Mouse (Mus musculus): ENCODE measurements around the gene 4930572O03Rik. TPM values are rescaled to one million over a fixed set of nuclear protein-coding genes. Genes with fewer than 3 reads are reported as not detected.
"Not testable (repeated sequence)": the region's sequence is repeated elsewhere in the genome, so short reads cannot be mapped to it uniquely, and the experiment has no call there.

The 4930572O03Rik gene
- polyA plus RNA-seq, 1 experiment, result not detected

- not testable (repeated sequence) for H3K79me3 ChIP-seq (ENCODE audit: low read depth); H3K27me3 ChIP-seq (ENCODE audit: control insufficient read depth, insufficient read depth, insufficient read length); H3ac ChIP-seq (ENCODE audit: control insufficient read depth, insufficient read length, low read depth); H3K4me3 ChIP-seq (ENCODE audit: insufficient read depth, poor library complexity, severe bottlenecking); H3K36me3 ChIP-seq (ENCODE audit: control insufficient read depth, insufficient read depth); H3K79me2 ChIP-seq (ENCODE audit: control insufficient read depth, insufficient read depth)
These were observed 17.8 kb upstream of the 4930572O03Rik start for GRCm38 (mm10) chr5:15674429-15675244.

GRCm38 (mm10) chr5:15673989-15674388 lies 17.1 kb upstream of the 4930572O03Rik start:
- H3K79me2 ChIP-seq (ENCODE audit: control insufficient read depth, insufficient read depth); H3K27me3 ChIP-seq (ENCODE audit: control insufficient read depth, insufficient read depth, insufficient read length); H3K79me3 ChIP-seq (ENCODE audit: low read depth); H3K4me3 ChIP-seq (ENCODE audit: insufficient read depth, poor library complexity, severe bottlenecking); H3K36me3 ChIP-seq (ENCODE audit: control insufficient read depth, insufficient read depth); H3ac ChIP-seq (ENCODE audit: control insufficient read depth, insufficient read length, low read depth): not testable (repeated sequence)

GRCm38 (mm10) chr5:15670789-15671188 lies 13.9 kb upstream of the 4930572O03Rik start:
- H3K79me3 ChIP-seq (ENCODE audit: low read depth); H3K36me3 ChIP-seq (ENCODE audit: control insufficient read depth, insufficient read depth); H3K4me3 ChIP-seq (ENCODE audit: insufficient read depth, poor library complexity, severe bottlenecking); H3ac ChIP-seq (ENCODE audit: control insufficient read depth, insufficient read length, low read depth); H3K79me2 ChIP-seq (ENCODE audit: control insufficient read depth, insufficient read depth); H3K27me3 ChIP-seq (ENCODE audit: control insufficient read depth, insufficient read depth, insufficient read length): not testable (repeated sequence)

- H3ac ChIP-seq (ENCODE audit: control insufficient read depth, insufficient read length, low read depth); H3K79me3 ChIP-seq (ENCODE audit: low read depth): not testable (repeated sequence)
These were observed 7.0 kb upstream of the 4930572O03Rik start for GRCm38 (mm10) chr5:15663847-15664246.

GRCm38 (mm10) chr5:15652334-15652733 lies 4.5 kb downstream of the 4930572O03Rik start:
- H3K79me3 ChIP-seq (ENCODE audit: low read depth); H3ac ChIP-seq (ENCODE audit: control insufficient read depth, insufficient read length, low read depth); H3K79me2 ChIP-seq (ENCODE audit: control insufficient read depth, insufficient read depth); H3K27me3 ChIP-seq (ENCODE audit: control insufficient read depth, insufficient read depth, insufficient read length); H3K36me3 ChIP-seq (ENCODE audit: control insufficient read depth, insufficient read depth); H3K4me3 ChIP-seq (ENCODE audit: insufficient read depth, poor library complexity, severe bottlenecking): not testable (repeated sequence)

More at GRCm38 (mm10) chr5:15663847-15664246, 7.0 kb upstream of the 4930572O03Rik start:
- not testable (repeated sequence) for H3K27me3 ChIP-seq (ENCODE audit: control insufficient read depth, insufficient read depth, insufficient read length); H3K79me2 ChIP-seq (ENCODE audit: control insufficient read depth, insufficient read depth); H3K36me3 ChIP-seq (ENCODE audit: control insufficient read depth, insufficient read depth); H3K4me3 ChIP-seq (ENCODE audit: insufficient read depth, poor library complexity, severe bottlenecking)

- not testable (repeated sequence) for H3K36me3 ChIP-seq (ENCODE audit: control insufficient read depth, insufficient read depth); H3ac ChIP-seq (ENCODE audit: control insufficient read depth, insufficient read length, low read depth)
These were observed 11.2 kb downstream of the 4930572O03Rik start for GRCm38 (mm10) chr5:15645707-15646106.

GRCm38 (mm10) chr5:15637637-15638036 lies 19.2 kb downstream of the 4930572O03Rik start:
- not testable (repeated sequence) for H3K4me3 ChIP-seq (ENCODE audit: insufficient read depth, poor library complexity, severe bottlenecking); H3K79me2 ChIP-seq (ENCODE audit: control insufficient read depth, insufficient read depth); H3K36me3 ChIP-seq (ENCODE audit: control insufficient read depth, insufficient read depth); H3K27me3 ChIP-seq (ENCODE audit: control insufficient read depth, insufficient read depth, insufficient read length); H3ac ChIP-seq (ENCODE audit: control insufficient read depth, insufficient read length, low read depth); H3K79me3 ChIP-seq (ENCODE audit: low read depth)

More at GRCm38 (mm10) chr5:15645707-15646106, 11.2 kb downstream of the 4930572O03Rik start:
- not testable (repeated sequence) for H3K4me3 ChIP-seq (ENCODE audit: insufficient read depth, poor library complexity, severe bottlenecking); H3K79me2 ChIP-seq (ENCODE audit: control insufficient read depth, insufficient read depth); H3K27me3 ChIP-seq (ENCODE audit: control insufficient read depth, insufficient read depth, insufficient read length); H3K79me3 ChIP-seq (ENCODE audit: low read depth)

GRCm38 (mm10) chr5:15630068-15630467 lies 26.8 kb downstream of the 4930572O03Rik start:
- H3K79me3 ChIP-seq (ENCODE audit: low read depth); H3K79me2 ChIP-seq (ENCODE audit: control insufficient read depth, insufficient read depth); H3K27me3 ChIP-seq (ENCODE audit: control insufficient read depth, insufficient read depth, insufficient read length); H3K36me3 ChIP-seq (ENCODE audit: control insufficient read depth, insufficient read depth); H3ac ChIP-seq (ENCODE audit: control insufficient read depth, insufficient read length, low read depth); H3K4me3 ChIP-seq (ENCODE audit: insufficient read depth, poor library complexity, severe bottlenecking): not testable (repeated sequence)

GRCm38 (mm10) chr5:15628136-15628535 lies 28.7 kb downstream of the 4930572O03Rik start:
- not testable (repeated sequence) for H3K27me3 ChIP-seq (ENCODE audit: control insufficient read depth, insufficient read depth, insufficient read length); H3K79me3 ChIP-seq (ENCODE audit: low read depth); H3ac ChIP-seq (ENCODE audit: control insufficient read depth, insufficient read length, low read depth); H3K4me3 ChIP-seq (ENCODE audit: insufficient read depth, poor library complexity, severe bottlenecking); H3K79me2 ChIP-seq (ENCODE audit: control insufficient read depth, insufficient read depth); H3K36me3 ChIP-seq (ENCODE audit: control insufficient read depth, insufficient read depth)

- not testable (repeated sequence) for H3K4me3 ChIP-seq (ENCODE audit: insufficient read depth, poor library complexity, severe bottlenecking); H3ac ChIP-seq (ENCODE audit: control insufficient read depth, insufficient read length, low read depth); H3K27me3 ChIP-seq (ENCODE audit: control insufficient read depth, insufficient read depth, insufficient read length); H3K36me3 ChIP-seq (ENCODE audit: control insufficient read depth, insufficient read depth); H3K79me3 ChIP-seq (ENCODE audit: low read depth); H3K79me2 ChIP-seq (ENCODE audit: control insufficient read depth, insufficient read depth)
These were observed 38.1 kb downstream of the 4930572O03Rik start, which contains the start of gene Speer4d for GRCm38 (mm10) chr5:15618764-15619163. Gene Speer4d, plus strand, starts transcription at chr5:15619064.

- not testable (repeated sequence) for H3ac ChIP-seq (ENCODE audit: control insufficient read depth, insufficient read length, low read depth); H3K4me3 ChIP-seq (ENCODE audit: insufficient read depth, poor library complexity, severe bottlenecking); H3K79me3 ChIP-seq (ENCODE audit: low read depth); H3K79me2 ChIP-seq (ENCODE audit: control insufficient read depth, insufficient read depth); H3K36me3 ChIP-seq (ENCODE audit: control insufficient read depth, insufficient read depth); H3K27me3 ChIP-seq (ENCODE audit: control insufficient read depth, insufficient read depth, insufficient read length)
These were observed 40.7 kb downstream of the 4930572O03Rik start for GRCm38 (mm10) chr5:15616195-15616594.

- not testable (repeated sequence) for H3K36me3 ChIP-seq (ENCODE audit: control insufficient read depth, insufficient read depth); H3K79me2 ChIP-seq (ENCODE audit: control insufficient read depth, insufficient read depth); H3K79me3 ChIP-seq (ENCODE audit: low read depth); H3ac ChIP-seq (ENCODE audit: control insufficient read depth, insufficient read length, low read depth); H3K27me3 ChIP-seq (ENCODE audit: control insufficient read depth, insufficient read depth, insufficient read length); H3K4me3 ChIP-seq (ENCODE audit: insufficient read depth, poor library complexity, severe bottlenecking)
These were observed 46.2 kb downstream of the 4930572O03Rik start for GRCm38 (mm10) chr5:15610695-15611094.

Measured in C2C12 (cell line).